Mouse (Mus musculus) activated CD4-positive, CD25-positive, alpha-beta regulatory T cell, adult 4 months (primary cell): ENCODE measurements around the gene Dpy30. TPM values are rescaled to one million over a fixed set of nuclear protein-coding genes. Genes with fewer than 3 reads are reported as not detected.

Source experiments
- ATAC-seq: one replicate; pipeline ENCODE4 v1.8.0; 2017
- polyA plus RNA-seq, 2 experiments: library from polyadenylated mRNA; unstranded; fragments of 100-300 nt; shearing (Covaris generic); gene quantifications; one replicate each; pipeline ENCODE4 v1.2.1; 2017

The Dpy30 gene
- polyA plus RNA-seq, 2 experiments from 2014 or later: 144 to 156 TPM

GRCm38 (mm10) chr17:74294426-74295025 lies 29.2 kb downstream of the Dpy30 start:
- ATAC-seq: peak; percentile 80

GRCm38 (mm10) chr17:74293687-74294425 lies 29.9 kb downstream of the Dpy30 start:
- ATAC-seq: peak; percentile 17

GRCm38 (mm10) chr17:74291640-74292361 lies 31.9 kb downstream of the Dpy30 start:
- ATAC-seq: no peak

GRCm38 (mm10) chr17:74290869-74291268 lies 32.9 kb downstream of the Dpy30 start:
- ATAC-seq: no peak

GRCm38 (mm10) chr17:74290198-74290597 lies 33.5 kb downstream of the Dpy30 start:
- ATAC-seq: no peak

GRCm38 (mm10) chr17:74288626-74289025 lies 35.1 kb downstream of the Dpy30 start:
- no peak for ATAC-seq

- ATAC-seq: no peak
Measured at GRCm38 (mm10) chr17:74286140-74286730, 37.5 kb downstream of the Dpy30 start.

GRCm38 (mm10) chr17:74285730-74286129 lies 38.0 kb downstream of the Dpy30 start:
- ATAC-seq: no peak

- no peak for ATAC-seq
Measured at GRCm38 (mm10) chr17:74284397-74285115, 39.2 kb downstream of the Dpy30 start.

- ATAC-seq: no peak
Measured at GRCm38 (mm10) chr17:74282024-74282423, 41.7 kb downstream of the Dpy30 start.

GRCm38 (mm10) chr17:74278966-74279869 lies 44.5 kb downstream of the Dpy30 start:
- no peak for ATAC-seq

GRCm38 (mm10) chr17:74274471-74274870 lies 49.3 kb downstream of the Dpy30 start:
- no peak for ATAC-seq

- ATAC-seq: no peak
Measured at GRCm38 (mm10) chr17:74272683-74273205, 51.0 kb downstream of the Dpy30 start.

GRCm38 (mm10) chr17:74271541-74272268 lies 52.0 kb downstream of the Dpy30 start:
- no peak for ATAC-seq

GRCm38 (mm10) chr17:74270205-74270604 lies 53.5 kb downstream of the Dpy30 start:
- ATAC-seq: no peak

- ATAC-seq: no peak
Measured at GRCm38 (mm10) chr17:74267415-74268180, 56.1 kb downstream of the Dpy30 start.

GRCm38 (mm10) chr17:74265636-74266035 lies 58.1 kb downstream of the Dpy30 start:
- ATAC-seq: no peak

- ATAC-seq: no peak
Measured at GRCm38 (mm10) chr17:74265156-74265505, 58.6 kb downstream of the Dpy30 start.

GRCm38 (mm10) chr17:74264333-74265155 lies 59.2 kb downstream of the Dpy30 start:
- no peak for ATAC-seq
